Mouse (Mus musculus): ENCODE results near the gene Ilk.
"Not testable (repeated sequence)": the region's sequence is repeated elsewhere in the genome, so short reads cannot be mapped to it uniquely, and the experiment has no call there.

- TF ChIP-seq CTCF (IDR thresholded peaks at IDR 0.05; ENCODE audit: control insufficient read depth, insufficient read depth, insufficient replicate concordance, low read depth, low read length); POLR2A (IDR thresholded peaks at IDR 0.05; ENCODE audit: control insufficient read depth, low read depth, low read length): not testable (repeated sequence)
Measured at GRCm38 (mm10) chr7:105742539-105743215, 6.3 kb downstream of the Ilk start.

All from testis, adult 2 months (tissue).